Mouse (Mus musculus) common myeloid progenitor, adult 5-6 weeks (primary cell): ENCODE data around the gene Hdac6. TPM values are rescaled to one million over a fixed set of nuclear protein-coding genes. Genes with fewer than 3 reads are reported as not detected.

ENCODE experiments used
- ATAC-seq: replicated peaks from 2 replicates; pipeline ENCODE4 v1.8.0; 2016; ENCODE audit warnings: low read depth, mild to moderate bottlenecking, moderate TSS enrichment, inconsistent platforms; ENCODE audit not compliant: poor library complexity, severe bottlenecking
- total RNA-seq: library from RNA; stranded (forward); fragments of 200-1000, 187-1606 nt; gene quantifications from 2 replicates; pipeline ENCODE4 v1.2.3, GENCODE M21; 2017

Gene Hdac6
- total RNA-seq, result 11.0 and 13.1 TPM in 2 replicates

GRCm38 (mm10) chrX:7947108-7947899 is at the start of gene Hdac6:
Gene Hdac6 (minus strand): TSS chrX:7947889.
- no peak for ATAC-seq

DNA sequence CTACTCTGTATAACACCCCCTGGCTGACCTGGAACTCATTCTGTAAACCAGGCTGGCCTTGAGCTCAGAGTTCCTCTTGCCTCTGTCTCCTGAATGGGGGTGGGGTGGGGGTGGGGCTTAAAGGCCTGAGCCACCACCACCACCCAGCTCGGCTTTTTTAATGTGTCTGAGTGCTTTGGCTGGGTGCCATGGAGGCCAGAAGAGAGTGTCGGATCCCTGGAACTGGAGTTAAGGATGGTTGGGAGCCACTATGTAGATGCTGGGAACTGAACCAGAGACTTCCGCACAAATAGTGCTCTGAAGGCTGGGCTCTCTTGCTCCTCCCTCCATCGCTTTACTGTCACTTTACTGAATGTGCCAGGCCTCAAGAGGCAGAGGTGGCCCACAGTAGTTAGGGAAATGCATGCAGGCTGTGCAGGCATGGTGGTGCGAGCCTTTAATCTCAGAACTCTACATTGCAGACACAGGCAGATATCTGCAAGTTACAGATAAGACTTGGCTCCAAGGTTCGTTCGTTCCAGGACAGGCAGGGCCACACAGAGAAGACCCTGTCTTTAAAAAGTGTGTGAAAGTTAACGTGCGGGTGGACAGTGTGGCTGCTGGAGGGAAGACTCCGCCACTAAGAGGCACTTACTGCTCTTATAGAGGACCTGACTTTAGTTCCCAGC is 45.5 kb upstream of the Hdac6 start:
- ATAC-seq, result peak; percentile 91

- ATAC-seq, result peak; percentile 87
Measured at GRCm38 (mm10) chrX:7992379-7993067, 44.8 kb upstream of the Hdac6 start.

DNA sequence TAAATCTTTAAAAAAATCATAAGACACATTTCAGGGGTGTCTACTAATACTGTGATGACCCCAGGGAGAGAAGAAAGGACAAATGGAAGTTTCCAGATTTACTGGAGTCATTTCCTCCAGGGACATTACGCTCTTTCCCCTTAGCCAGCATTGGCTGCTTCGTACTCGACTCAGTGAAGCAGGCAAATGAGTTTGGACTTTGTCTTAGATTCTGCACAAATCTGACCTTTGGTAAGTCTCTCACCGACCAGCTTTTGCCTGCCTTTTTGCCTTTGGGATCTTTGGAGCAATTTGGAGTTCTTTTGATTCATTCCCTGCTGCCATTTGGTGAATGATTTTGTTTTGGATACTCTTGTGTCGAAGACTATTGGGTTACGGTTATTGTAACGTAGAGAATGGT is 33.7 kb upstream of the Hdac6 start:
- no peak for ATAC-seq

GRCm38 (mm10) chrX:7977892-7978291 is 30.2 kb upstream of the Hdac6 start, which contains the start of gene Gata1:
Gene Gata1 (minus strand): TSS chrX:7978071.
- ATAC-seq, result no peak

- peak; percentile 89 for ATAC-seq
Measured at GRCm38 (mm10) chrX:7971292-7971691, 23.6 kb upstream of the Hdac6 start.

DNA sequence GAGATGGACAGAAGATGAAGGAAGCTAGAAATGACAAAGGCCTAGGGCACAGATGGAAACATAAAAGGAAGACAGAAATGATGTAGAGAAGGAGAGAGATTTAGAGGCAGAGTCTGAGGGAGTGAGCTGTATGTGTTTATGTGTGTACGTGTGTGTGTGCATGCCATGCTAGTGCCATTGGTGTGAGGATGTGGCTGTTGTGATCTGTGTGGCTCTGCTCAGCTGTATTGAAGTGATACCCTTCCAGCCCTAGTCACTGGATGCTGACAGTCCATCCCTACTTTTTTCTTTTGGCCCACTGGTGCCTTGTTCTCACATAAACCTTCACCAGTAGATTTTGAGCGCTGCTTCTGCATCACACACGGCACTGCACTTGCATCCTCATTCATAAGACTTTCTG is 21.2 kb upstream of the Hdac6 start:
- no peak for ATAC-seq

GRCm38 (mm10) chrX:7968226-7968625 is 20.5 kb upstream of the Hdac6 start:
- peak; percentile 26; the same call in 1 of the 2 replicates for ATAC-seq

DNA sequence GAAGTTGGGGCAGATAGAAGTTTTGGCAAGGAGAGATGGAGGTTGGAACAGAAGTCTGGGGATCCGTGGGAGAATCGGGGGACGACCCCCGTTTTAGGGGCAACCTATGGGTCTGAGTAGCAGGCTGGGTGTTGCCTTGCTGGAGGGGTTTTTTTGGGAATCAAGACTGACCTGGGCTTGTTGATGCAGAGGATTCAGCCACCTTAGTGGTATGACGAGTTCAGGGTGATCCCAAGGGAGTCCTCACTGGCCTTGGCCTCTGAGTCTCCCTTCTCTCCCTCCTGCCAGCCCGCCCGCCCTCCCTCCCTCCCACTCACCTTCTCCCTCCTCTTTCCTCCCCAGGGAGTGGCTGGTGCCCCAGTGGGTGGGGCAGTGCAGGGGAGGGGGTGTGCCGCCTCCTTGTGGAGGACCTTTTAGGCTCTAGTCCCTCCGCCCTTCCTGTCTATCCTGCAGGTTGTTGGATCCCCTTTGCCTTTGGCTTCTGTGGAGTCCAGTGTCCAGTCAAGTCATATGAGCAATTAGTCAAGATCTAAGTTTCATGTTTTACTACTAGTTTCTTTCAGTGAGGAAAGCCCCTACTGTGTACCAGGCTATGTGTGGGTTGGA is 20.0 kb upstream of the Hdac6 start:
- peak; percentile 46 for ATAC-seq

GRCm38 (mm10) chrX:7966161-7966560 is 18.5 kb upstream of the Hdac6 start:
- ATAC-seq, result no peak

DNA sequence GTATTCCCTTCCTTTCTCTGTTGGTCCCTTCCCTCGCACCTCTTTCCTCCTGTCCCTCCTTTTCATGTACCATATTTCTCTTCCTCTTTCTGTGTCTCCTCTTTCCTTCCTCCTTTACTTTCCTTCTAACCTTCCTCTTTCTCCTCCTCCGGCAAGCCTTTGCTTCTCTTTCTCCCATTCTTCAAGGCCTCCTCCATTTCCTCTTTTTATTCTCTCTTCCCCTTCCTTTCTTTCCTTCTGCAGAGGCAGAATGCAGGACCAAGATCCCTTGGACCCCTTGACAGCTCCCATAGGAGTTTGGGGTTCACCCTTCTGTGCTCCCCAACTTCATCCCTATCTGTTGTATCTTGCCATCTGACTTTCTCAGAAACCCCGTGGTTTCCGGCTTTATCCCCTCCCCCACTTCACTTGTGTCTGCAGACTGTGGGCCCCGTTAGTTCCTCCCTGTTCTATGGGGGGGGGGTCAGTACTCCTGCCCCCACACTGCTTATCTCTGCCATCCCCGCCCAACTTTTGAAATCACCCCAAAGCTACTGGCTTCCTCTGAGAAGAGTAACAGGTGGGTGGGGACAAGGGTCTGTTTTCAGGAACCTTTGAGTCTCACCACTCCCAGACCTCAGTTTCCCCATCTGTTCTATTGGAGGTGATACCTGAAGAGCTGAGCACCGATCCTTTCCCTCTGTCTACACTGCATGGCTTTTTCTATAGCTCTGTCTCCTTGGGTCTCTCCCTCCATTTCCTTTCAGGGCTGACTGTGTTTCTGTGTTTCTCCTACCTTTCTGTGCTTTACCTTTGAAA is 16.3 kb upstream of the Hdac6 start:
- peak; percentile 54 for ATAC-seq

GRCm38 (mm10) chrX:7958868-7959267 is 11.2 kb upstream of the Hdac6 start:
- ATAC-seq, result no peak

DNA sequence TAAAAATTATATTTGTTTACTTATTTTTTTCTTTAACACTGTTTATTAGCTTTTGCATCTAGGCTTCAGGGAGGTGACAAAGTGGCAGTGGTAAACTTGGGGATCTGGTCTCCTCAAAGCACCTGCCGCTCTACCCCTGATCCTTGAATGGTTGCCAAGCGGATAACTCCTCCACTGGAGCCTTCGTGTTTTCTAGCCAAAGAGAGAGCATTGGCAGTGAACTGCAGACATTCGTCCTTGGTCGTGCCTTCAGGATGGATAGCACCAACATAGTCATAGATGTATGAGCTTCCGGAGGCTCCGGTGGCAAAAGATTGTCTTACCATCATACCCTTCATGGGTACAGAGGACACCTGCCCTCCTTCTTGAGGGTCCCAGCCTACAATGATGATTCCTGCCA is 2.4 kb upstream of the Hdac6 start:
- ATAC-seq, result no peak

DNA sequence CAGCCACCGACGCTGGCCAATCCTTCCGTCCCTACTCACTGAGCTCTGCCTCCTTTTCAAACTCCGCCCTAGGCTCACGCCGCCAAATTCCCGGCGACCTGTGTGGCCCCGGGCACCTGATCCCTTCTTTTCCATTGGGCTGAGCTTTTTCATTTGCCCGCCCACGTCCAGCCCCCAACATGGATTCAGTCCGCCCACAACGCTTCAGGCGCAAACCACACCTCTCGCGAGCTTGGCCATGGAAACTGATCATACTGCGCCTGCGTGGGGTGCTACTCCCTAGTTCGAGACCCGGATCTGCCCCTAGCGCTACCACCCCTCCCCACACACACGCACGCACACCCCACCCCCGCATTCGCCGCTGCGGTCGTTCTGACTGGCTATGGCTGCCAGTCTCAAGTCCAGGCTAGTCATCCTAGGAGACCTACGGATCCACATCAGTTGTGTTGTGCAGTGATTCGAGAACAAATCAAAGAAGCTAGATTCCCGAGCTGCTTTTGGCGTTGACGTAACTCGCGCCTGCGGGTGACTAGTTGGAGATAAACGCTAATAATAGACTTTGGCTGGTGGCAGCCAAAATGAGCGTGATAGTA is 307 bp upstream of the Hdac6 start:
- ATAC-seq, result peak; percentile 99

- ATAC-seq, result no peak
Measured at GRCm38 (mm10) chrX:7945618-7946017, 2.1 kb downstream of the Hdac6 start.

DNA sequence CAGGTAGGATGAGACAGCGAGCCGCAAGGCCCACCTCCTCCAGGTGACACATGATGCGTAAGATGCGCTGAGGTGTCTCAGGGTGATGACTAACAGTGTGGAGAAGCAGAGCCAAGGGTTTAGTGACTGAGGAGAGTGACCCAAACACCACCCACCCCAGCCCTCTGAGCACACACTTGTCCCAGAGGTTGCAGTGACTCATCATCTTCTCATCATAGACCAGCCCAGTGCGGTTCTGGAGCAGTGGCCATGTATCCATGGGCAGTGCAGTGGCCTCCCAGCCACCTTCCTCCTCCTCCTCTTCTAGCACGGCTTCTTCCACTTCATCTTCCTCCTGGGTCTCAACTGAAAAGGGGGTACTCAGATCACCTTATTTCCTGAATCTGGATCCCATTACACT is 10.0 kb downstream of the Hdac6 start:
- ATAC-seq, result no peak

DNA sequence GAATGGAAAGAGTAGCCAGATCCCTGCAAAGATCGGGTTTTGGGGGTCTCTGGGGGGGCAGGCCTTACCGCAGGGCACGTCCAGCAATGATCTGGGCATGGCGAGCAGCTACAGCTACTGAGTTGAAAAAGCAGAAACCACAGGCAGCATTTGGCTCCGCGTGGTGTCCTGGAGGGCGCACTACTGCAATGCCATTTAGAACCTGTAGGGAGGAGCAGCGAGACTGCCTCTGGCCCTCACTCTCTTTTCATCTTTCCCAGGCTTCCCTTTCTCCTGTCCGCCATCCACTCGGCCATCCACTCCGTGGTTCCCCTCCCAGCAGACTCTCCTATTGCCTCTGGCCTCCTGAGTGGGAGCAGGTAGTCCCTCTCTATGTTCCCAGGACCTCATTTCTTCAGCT is 10.8 kb downstream of the Hdac6 start:
- ATAC-seq, result peak; percentile 66; the same call in 1 of the 2 replicates

DNA sequence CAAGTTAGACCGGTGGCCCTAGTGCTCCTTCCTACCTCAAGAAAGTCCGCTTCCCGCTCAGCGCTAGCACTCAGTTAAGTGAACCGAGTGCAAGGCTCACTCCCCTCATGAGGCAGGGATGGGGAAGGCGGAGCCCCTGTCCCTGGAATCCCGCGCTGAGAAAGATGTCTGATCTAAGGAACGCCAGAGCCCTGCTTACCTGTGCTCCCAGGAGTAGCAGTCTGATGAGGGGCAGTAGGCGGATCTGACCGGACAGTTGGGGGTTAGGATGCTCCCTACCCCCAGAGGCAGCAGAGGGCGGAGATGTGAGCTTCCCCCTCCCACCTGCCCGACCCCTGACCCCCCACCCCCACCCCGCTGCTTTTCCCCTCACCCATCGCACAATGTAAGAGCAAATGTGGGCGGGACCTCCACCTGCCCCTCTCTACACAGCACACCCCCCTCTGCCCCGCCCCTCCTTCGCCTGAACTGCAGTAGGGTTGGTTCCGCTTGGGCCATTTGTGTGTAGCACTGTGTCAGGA is 19.4 kb downstream of the Hdac6 start, which contains the start of gene Eras:
Eras (minus strand) TSS at position 338 of the 521 bp plus-strand sequence.
- ATAC-seq, result peak; percentile 36; the same call in 1 of the 2 replicates

DNA sequence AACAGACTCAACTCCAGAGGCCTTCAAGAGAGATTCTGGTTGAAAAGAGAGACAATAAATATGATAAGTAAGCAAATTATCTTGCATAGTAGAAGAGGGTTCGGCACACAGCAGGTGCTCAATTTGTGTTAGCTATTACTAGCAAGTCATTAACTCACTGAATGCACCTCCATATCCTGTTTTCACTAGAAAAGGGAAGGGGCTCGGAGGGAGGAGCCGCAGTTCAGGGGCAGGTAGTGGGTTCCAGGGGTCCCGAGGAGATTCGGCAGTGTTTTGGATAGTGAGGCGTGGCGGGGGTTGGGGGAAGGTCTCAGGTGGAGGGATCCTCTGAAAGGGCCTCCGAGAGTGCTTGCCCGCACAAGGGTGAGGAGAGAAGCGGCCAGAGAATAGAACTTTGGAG is 20.6 kb downstream of the Hdac6 start:
- no peak for ATAC-seq
